Mouse (Mus musculus): ENCODE data around the gene Ror1. TPM values are rescaled to one million over a fixed set of nuclear protein-coding genes. Genes with fewer than 3 reads are reported as not detected.

Ror1 gene
- under 1 TPM in 1 of 2 experiments, not detected in 1; 0.09 TPM for total RNA-seq (2023)

GRCm38 (mm10) chr4:100095685-100096595, at the start of gene Ror1:
Ror1 (plus strand) TSS chr4:100095791.

DNA sequence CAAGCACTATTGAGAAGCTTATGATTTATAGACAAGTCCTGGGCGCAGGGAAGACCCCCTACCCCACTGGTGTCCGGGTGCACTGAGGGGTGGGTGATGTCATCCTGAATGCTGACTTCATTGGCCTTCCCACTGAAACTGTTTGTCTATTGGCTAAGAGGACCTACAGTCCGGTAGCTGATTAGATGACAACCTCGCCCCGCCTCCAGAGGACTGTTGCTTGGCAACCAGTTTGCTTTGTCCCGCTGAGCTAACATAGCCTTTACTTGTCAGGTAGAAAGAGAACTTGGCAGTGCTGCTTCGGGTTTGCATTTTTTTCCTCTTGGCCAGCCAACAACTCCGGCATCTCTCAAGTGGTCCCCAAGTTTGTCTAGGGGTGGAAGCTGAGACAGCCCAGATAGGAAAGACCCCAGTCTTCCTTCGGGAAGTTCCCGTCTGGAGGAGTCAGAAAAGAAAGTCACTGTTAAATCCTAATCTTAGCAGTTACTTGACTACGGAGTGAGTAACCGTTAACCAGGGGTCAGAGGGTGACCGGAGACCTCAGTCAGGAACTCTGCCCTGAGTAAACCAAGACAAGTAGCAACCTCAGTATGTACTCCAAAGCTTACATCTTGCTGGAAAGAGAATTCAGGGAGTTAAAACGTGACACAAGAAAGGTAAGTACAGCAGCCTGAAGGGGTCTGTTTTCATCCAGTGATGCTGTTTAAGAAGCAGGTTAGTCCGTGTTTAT, 383.2 kb downstream of the Ror1 start, which contains the start of gene Ube2u:
Ube2u (plus strand) TSS at position 258 of the 730 bp plus-strand sequence.

Other genes starting within 250 kb of the Ror1 start
- 10 to 100 TPM; 17.5 to 18.1 TPM for gene Pgm1, start 166.4 kb upstream of the Ror1 start, total RNA-seq (2023)
- gene Itgb3bp, start 166.0 kb upstream of the Ror1 start, total RNA-seq (2023) = 1 to 10 TPM; 2.8 to 3.7 TPM